Mouse (Mus musculus): ENCODE measurements around the gene Nobox. TPM values are rescaled to one million over a fixed set of nuclear protein-coding genes. Genes with fewer than 3 reads are reported as not detected.
A peak's percentile ranks its signal among the peaks of the same experiment; 100 is the strongest.

Nobox gene
- polyA plus RNA-seq, 1 experiment from 2014 or later, result 0.06 TPM

- 5% methylated on average over 8 of the region's 8 CpGs for WGBS
- Histone ChIP-seq H3K4me2 (peak overlapping the region; percentile 76), H3K9me3 (no peaks in the 10 kb centered on the region), H3K4me3 (replicated peaks) (peak overlapping the region; percentile 68), H3K4me1 (no peaks in the 10 kb centered on the region), H3K9ac (peak overlapping the region; percentile 40; the same call in 1 of the 2 replicates), H3K27me3 (replicated peaks) (no peaks in the 10 kb centered on the region), H3K27ac (peak overlapping the region; percentile 74), H3K36me3 (no peaks in the 10 kb centered on the region)
- no peak for ATAC-seq (ENCODE audit: insufficient read depth, low FRiP score, low read depth)
These were observed 43.0 kb downstream of the Nobox start for GRCm38 (mm10) chr6:43266356-43266755.

GRCm38 (mm10) chr6:43265363-43266041, 43.9 kb downstream of the Nobox start, which contains the start of gene Arhgef5:
TSS of gene Arhgef5 (plus strand) at chr6:43265582.
- Histone ChIP-seq H3K9ac (peak within 1 kb of the TSS; percentile 40), H3K27ac (peak within 1 kb of the TSS; percentile 74), H3K27me3 (replicated peaks) (no peaks in the 10 kb centered on the region), H3K4me1 (no peaks in the 10 kb centered on the region), H3K4me2 (peak within 1 kb of the TSS; percentile 76), H3K36me3 (no peaks in the 10 kb centered on the region), H3K9me3 (no peaks in the 10 kb centered on the region), H3K4me3 (replicated peaks) (peak within 1 kb of the TSS; percentile 68)
- WGBS, result under 1% methylated on average over 48 of the region's 48 CpGs
- peak; percentile 93 for ATAC-seq (ENCODE audit: insufficient read depth, low FRiP score, low read depth)

GRCm38 (mm10) chr6:43260756-43261155, 48.6 kb downstream of the Nobox start:
- no peak for ATAC-seq (ENCODE audit: insufficient read depth, low FRiP score, low read depth)
- WGBS, result 57% methylated on average over 2 of the region's 2 CpGs
- no peaks in the 10 kb centered on the region for H3K27me3 ChIP-seq (replicated peaks)
- H3K4me3 ChIP-seq (replicated peaks), result no peak overlapping the region
- no peak overlapping the region for H3K27ac ChIP-seq
- no peaks in the 10 kb centered on the region for H3K9me3 ChIP-seq
- H3K4me2 ChIP-seq, result no peak overlapping the region
- no peaks in the 10 kb centered on the region for H3K36me3 ChIP-seq
- no peak overlapping the region for H3K9ac ChIP-seq
- no peaks in the 10 kb centered on the region for H3K4me1 ChIP-seq

- H3K9me3 ChIP-seq, result no peaks in the 10 kb centered on the region
- 60% methylated on average over 7 of the region's 7 CpGs for WGBS
- no peaks in the 10 kb centered on the region for H3K4me1 ChIP-seq
- H3K36me3 ChIP-seq, result no peaks in the 10 kb centered on the region
- no peak overlapping the region for H3K4me2 ChIP-seq
- H3K27ac ChIP-seq, result no peak overlapping the region
- no peak overlapping the region for H3K9ac ChIP-seq
- no peaks in the 10 kb centered on the region for H3K27me3 ChIP-seq (replicated peaks)
- no peak for ATAC-seq (ENCODE audit: insufficient read depth, low FRiP score, low read depth)
- no peak overlapping the region for H3K4me3 ChIP-seq (replicated peaks)
These were observed 55.0 kb downstream of the Nobox start for GRCm38 (mm10) chr6:43254193-43254926.

Other genes with a start within 250 kb of the Nobox start
- gene Olfr441, start 203.2 kb downstream of the Nobox start, polyA plus RNA-seq (2015; fragmentation: Nextera tagmentation; extraction: Ambion mirVana), result not detected in 2 replicates
- not detected in 2 replicates for gene Olfr237-ps1, start 163.0 kb downstream of the Nobox start, polyA plus RNA-seq (2015; fragmentation: Nextera tagmentation; extraction: Ambion mirVana)
- not detected in 2 replicates for gene Olfr437, start 146.3 kb downstream of the Nobox start, polyA plus RNA-seq (2015; fragmentation: Nextera tagmentation; extraction: Ambion mirVana)
- gene Olfr13, start 137.4 kb downstream of the Nobox start, polyA plus RNA-seq (2015; fragmentation: Nextera tagmentation; extraction: Ambion mirVana), result not detected in 2 replicates
- gene Olfr435, start 112.4 kb downstream of the Nobox start, polyA plus RNA-seq (2015; fragmentation: Nextera tagmentation; extraction: Ambion mirVana), result not detected in 2 replicates
- not detected in 2 replicates for gene Olfr434, start 96.5 kb downstream of the Nobox start, polyA plus RNA-seq (2015; fragmentation: Nextera tagmentation; extraction: Ambion mirVana)
- gene Olfr47, start 78.0 kb downstream of the Nobox start, polyA plus RNA-seq (2015; fragmentation: Nextera tagmentation; extraction: Ambion mirVana), result not detected in 2 replicates
- gene Arhgef5, start 44.0 kb downstream of the Nobox start, polyA plus RNA-seq (2015; fragmentation: Nextera tagmentation; extraction: Ambion mirVana), result 17.1 and 18.4 TPM in 2 replicates

All from stomach, embryonic 15.5 days (tissue).